Mouse (Mus musculus) kidney, embryonic 15.5 days (tissue): ENCODE measurements around the gene Chrdl2. TPM values are rescaled to one million over a fixed set of nuclear protein-coding genes. Genes with fewer than 3 reads are reported as not detected.
A peak's percentile ranks its signal among the peaks of the same experiment; 100 is the strongest.
"Not testable (repeated sequence)": the region's sequence is repeated elsewhere in the genome, so short reads cannot be mapped to it uniquely, and the experiment has no call there.

Experiments
- ATAC-seq: fragments of 200-750 bp; cut with Nextera tagmentation; replicated peaks from 2 replicates; pipeline ENCODE4 v1.8.0; 2017; ENCODE audit warnings: moderate TSS enrichment; ENCODE audit not compliant: low FRiP score
- H3K27ac ChIP-seq: fragments of 300-500 bp; sonication (generic); 2 replicates; pipeline ENCODE4 v1.5.1; 2015; ENCODE audit warnings: mild to moderate bottlenecking, inconsistent platforms
- H3K27me3 ChIP-seq: fragments of 300-500 bp; sonication (generic); 2 replicates; pipeline ENCODE4 v1.6.1; 2015; ENCODE audit warnings: inconsistent platforms
- H3K36me3 ChIP-seq: fragments of 300-500 bp; sonication (generic); 2 replicates; pipeline ENCODE4 v1.6.1; 2015; ENCODE audit warnings: inconsistent platforms
- H3K4me1 ChIP-seq: fragments of 300-500 bp; sonication (generic); 2 replicates; pipeline ENCODE4 v1.6.1; 2015; ENCODE audit warnings: inconsistent platforms
- H3K4me2 ChIP-seq: fragments of 300-500 bp; sonication (generic); 2 replicates; pipeline ENCODE4 v1.6.1; 2015; ENCODE audit warnings: moderate library complexity, mild to moderate bottlenecking, inconsistent platforms
- H3K4me3 ChIP-seq: fragments of 300-500 bp; sonication (generic); replicated peaks from 2 replicates; pipeline ENCODE4 v1.5.1; 2015; ENCODE audit warnings: mild to moderate bottlenecking, inconsistent platforms
- H3K9ac ChIP-seq: fragments of 300-500 bp; sonication (generic); 2 replicates; pipeline ENCODE4 v1.6.1; 2015; ENCODE audit warnings: mild to moderate bottlenecking, inconsistent platforms
- H3K9me3 ChIP-seq: fragments of 300-500 bp; sonication (generic); replicated peaks from 2 replicates; pipeline ENCODE4 v1.6.1; 2016; ENCODE audit warnings: inconsistent platforms
- WGBS: fragments of 180-500 bp; shearing (Covaris S2); methylation state at CpG from one replicate; pipeline ENCODE4 v1.1.7; 2015; ENCODE audit warnings: mixed read lengths; 5-methylcytosine and 5-hydroxymethylcytosine counted together
- polyA plus RNA-seq: library from polyadenylated mRNA; unstranded; fragments of >200 nt; fragmentation: Nextera tagmentation; extraction: Ambion mirVana; gene quantifications from 2 replicates; pipeline ENCODE4 v1.2.1, GENCODE M21; 2015

Gene Chrdl2
- 0.69 and 0.87 TPM in 2 replicates for polyA plus RNA-seq

DNA sequence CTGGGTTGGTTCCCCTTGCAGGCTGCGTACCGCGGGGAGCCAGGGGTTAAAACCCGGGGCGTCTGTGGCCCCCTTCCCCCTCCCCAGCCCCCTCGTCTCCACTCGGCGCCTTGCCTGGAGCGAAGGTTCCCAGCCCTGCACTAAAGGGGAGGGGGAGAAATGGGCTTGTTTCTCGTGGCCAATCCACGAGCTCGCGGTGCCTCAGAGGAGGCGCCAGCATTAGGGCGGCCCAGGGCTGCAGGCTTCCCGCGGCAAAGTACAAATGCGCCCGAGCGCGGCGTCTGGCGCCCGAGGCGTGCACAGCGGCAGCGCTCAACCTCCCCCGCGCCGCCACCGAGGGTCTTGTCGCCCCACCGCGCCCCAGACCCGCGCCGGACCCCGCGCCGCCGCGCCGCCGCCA lies at the start of gene Chrdl2:
Chrdl2 (plus strand) TSS at position 383 of the 400 bp plus-strand sequence.
- H3K9me3 ChIP-seq = no peaks in the 10 kb centered on the region
- no peak within 1 kb of the TSS for H3K27ac ChIP-seq
- peak within 1 kb of the TSS; percentile 98 for H3K4me2 ChIP-seq
- H3K4me3 ChIP-seq = peak within 1 kb of the TSS; percentile 56
- peaks cover 76% of the 10 kb centered on the region for H3K27me3 ChIP-seq
- ATAC-seq = peak; percentile 80
- under 1% methylated on average over 40 of the region's 44 CpGs for WGBS
- peak within 1 kb of the TSS; percentile 47 for H3K9ac ChIP-seq
- H3K4me1 ChIP-seq = peaks cover 26% of the 10 kb centered on the region
- no peaks in the 10 kb centered on the region for H3K36me3 ChIP-seq

DNA sequence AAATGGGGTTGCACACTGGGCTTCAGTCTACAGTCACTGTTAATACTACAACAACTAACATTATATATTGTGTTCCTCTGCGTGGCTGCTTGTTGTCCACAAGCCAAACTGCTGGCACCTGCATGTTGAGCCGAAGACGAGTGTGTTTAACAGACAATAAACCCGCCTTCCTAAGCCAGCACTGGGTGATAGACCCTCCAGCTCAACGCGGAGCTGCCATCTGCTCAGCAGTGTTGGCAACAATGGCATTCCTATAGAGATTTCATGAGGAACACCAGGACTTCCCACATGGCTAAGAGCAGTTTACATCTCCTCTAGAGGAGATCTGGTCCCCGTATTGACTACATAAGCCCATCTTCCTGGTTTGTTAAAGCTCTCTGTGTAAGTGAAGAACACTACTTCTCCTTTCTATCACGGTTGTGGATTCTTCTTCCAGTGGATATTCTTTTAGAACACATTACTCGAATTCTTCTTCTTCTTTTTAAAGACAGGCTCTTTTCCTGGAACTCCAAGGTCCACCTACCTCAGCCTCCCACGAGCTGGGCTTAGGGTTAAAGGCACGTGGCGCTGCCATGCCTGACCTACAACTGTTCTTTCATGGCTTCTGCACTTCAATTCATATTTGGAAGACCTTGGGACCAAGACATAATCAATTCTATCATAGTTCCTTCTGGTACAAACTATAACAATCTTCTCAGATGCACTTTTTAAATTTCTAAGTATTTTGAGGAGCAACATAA lies 48.6 kb upstream of the Chrdl2 start:
- no peak for ATAC-seq
- Histone ChIP-seq H3K9me3 (no peaks in the 10 kb centered on the region), H3K9ac (no peak overlapping the region), H3K4me2 (no peak overlapping the region), H3K36me3 (peaks cover 4% of the 10 kb centered on the region; the same call in 1 of the 2 replicates), H3K4me1 (peaks cover 4% of the 10 kb centered on the region), H3K27me3 (no peaks in the 10 kb centered on the region), H3K4me3 (no peak overlapping the region), H3K27ac (no peak overlapping the region)
- 71% methylated on average over 12 of the region's 12 CpGs for WGBS

DNA sequence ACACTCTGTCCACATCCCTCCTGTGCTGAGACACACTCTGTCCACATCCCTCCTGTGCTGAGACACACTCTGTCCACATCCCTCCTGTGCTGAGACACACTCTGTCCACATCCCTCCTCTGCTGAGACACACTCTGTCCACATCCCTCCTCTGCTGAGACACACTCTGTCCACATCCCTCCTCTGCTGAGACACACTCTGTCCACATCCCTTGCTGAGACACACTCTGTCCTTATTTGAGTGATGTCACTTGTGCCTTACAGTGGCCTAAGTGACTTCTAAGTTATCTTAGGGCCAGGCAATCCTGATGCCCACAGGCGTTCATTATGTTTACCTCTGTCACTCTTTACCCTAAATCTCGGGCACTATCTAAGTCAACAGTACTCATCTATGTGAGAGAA lies 45.4 kb upstream of the Chrdl2 start:
- WGBS = 73% methylated on average over 2 of the region's 2 CpGs

DNA sequence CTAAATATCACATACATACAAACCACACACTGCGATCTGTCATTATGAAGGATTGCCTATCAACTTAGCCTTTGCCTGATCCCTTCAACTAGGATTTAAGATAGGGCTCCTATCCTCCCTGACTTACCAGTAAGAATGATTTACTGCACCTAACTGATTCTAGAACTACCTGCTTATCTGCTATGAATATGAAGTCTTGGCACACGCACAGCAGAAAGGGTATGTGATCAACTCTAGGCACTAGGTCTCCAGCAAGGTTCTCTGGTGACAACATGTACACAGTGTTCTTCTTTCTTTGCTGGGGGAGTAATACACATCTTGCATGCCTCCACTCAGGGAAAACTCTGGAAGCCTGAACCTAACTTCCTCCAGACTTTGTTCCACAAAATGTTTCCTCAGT lies 44.5 kb upstream of the Chrdl2 start:
- no peak overlapping the region for H3K4me3 ChIP-seq
- no peak overlapping the region for H3K9ac ChIP-seq
- H3K27ac ChIP-seq = no peak overlapping the region
- ATAC-seq = no peak
- H3K4me2 ChIP-seq = no peak overlapping the region
- 78% methylated on average over 2 of the region's 2 CpGs for WGBS
- no peaks in the 10 kb centered on the region for H3K36me3 ChIP-seq
- H3K9me3 ChIP-seq = no peaks in the 10 kb centered on the region
- no peaks in the 10 kb centered on the region for H3K27me3 ChIP-seq
- peaks cover 36% of the 10 kb centered on the region for H3K4me1 ChIP-seq

More for the DNA sequence above, 45.4 kb upstream of the Chrdl2 start:
- H3K27ac ChIP-seq, H3K4me3 ChIP-seq, ATAC-seq, H3K9ac ChIP-seq, H3K4me2 ChIP-seq, H3K9me3 ChIP-seq, H3K27me3 ChIP-seq, H3K36me3 ChIP-seq: not testable (repeated sequence)
- H3K4me1 ChIP-seq = peaks cover 26% of the 10 kb centered on the region

DNA sequence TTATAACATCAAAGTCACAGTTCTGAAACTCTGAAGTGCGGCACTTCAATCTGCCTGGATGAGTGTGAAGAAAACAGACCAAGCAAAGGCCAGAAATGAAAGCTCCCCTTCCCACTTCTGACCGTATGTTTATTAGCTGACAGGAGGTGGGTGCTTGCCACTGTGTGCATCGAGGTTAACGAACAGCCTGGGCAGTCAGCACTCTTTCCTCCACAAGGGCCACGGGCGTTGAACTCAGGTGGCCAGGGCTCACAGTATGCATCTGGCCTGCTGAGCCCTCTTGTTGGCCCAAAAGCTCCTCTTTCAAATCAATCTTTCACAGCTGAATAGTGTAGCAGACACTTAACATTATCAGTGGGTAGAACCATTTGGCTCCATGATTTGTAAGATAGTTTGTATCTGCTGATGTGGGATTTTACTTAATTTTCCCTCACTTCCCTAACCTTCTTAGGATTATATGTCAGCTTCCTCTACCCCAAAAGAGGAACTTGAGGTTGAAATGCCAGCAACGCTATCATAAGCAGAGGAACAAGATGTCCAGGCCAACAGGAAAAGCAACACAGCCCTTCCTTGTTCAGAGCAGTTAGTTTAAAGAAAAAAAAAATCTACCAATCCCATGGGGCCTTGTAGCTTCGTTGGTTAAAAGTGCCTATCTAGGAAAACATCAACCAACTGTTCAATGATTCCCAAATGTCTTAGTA lies 43.3 kb upstream of the Chrdl2 start:
- 0 out of 2 replicates have a peak, but pooled peaks have one; percentile 15 for ATAC-seq
- H3K9me3 ChIP-seq = no peaks in the 10 kb centered on the region
- H3K4me3 ChIP-seq = no peak overlapping the region
- H3K9ac ChIP-seq = no peak overlapping the region
- no peaks in the 10 kb centered on the region for H3K27me3 ChIP-seq
- no peaks in the 10 kb centered on the region for H3K36me3 ChIP-seq
- H3K27ac ChIP-seq = peak overlapping the region; percentile 81
- H3K4me2 ChIP-seq = no peak overlapping the region
- WGBS = 57% methylated on average over 8 of the region's 8 CpGs
- H3K4me1 ChIP-seq = peaks cover 40% of the 10 kb centered on the region

DNA sequence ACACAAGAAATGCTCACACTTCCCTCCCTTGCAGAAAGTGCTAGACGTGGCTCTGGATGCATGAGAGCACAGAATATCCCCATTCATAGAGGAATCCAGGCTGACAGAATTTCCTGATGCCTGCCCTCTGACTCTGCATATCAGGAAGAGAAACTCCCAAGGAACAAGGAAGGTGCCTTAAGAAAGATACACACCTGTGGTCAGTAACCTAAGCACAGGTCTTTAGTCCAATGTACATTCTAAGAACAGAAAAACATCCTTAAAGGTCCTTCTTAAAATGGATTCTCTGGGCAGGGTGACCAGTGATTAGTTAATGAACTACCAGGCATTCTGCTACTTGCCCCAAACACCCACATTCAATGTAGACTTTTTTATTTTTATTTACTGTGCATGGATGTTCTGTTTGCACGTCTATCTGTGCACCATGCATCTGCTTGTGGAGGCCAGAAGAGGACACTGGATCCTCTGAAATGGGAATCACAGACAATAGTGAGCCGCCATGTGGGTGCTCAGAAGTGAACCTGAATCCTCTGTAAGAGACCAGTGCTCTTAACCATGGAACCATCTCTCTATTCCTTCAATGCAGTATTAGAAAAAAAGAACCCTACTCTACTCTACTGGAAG lies 42.6 kb upstream of the Chrdl2 start:
- WGBS = 71% methylated on average over 3 of the region's 3 CpGs
- Histone ChIP-seq H3K4me2 (no peak overlapping the region), H3K36me3 (no peaks in the 10 kb centered on the region), H3K9ac (no peak overlapping the region), H3K4me1 (peaks cover 42% of the 10 kb centered on the region), H3K4me3 (no peak overlapping the region), H3K9me3 (no peaks in the 10 kb centered on the region), H3K27me3 (no peaks in the 10 kb centered on the region), H3K27ac (peak overlapping the region; percentile 81)
- 0 out of 2 replicates have a peak, but pooled peaks have one; percentile 9 for ATAC-seq

DNA sequence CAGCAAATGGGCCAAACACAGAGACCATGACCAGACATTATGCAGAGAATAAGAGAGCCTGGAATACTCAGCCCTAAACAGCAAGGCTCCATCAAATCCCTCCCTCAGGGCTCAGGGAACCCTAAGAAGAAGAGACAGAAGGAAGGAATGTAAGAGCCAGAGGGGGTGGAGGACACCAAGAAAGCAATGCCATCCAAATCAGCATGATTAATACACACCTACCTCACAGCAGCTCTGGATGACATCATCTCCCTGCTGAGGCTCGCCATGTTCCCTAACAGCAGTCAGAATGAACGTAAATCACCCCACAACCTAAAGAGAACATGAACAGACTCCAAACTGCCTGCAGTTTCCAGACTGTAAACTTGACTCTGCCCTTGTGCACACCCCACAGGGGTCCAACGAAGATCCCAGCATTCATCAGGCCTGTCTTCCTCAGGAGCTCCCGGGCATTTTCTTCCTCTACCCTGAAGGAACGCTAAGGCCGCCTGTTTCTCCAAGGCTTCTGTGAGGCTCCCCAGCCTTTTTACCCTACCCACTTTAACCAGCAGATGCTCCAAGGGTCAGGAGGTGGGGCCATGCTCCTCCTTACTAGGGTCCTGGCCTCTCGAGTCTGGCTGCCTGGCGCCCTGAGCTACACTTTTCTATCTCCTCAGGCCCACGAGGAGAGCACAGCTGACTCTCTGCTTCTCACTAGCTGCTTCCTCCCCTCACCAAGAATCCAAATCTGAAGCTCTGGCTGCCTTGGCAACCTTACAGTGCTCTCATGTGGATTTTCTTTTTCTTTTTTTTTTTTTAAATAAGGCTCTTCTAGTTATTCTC lies 40.7 kb upstream of the Chrdl2 start:
- Histone ChIP-seq H3K36me3 (no peaks in the 10 kb centered on the region), H3K27me3 (no peaks in the 10 kb centered on the region), H3K4me1 (peaks cover 54% of the 10 kb centered on the region), H3K9me3 (no peaks in the 10 kb centered on the region), H3K9ac (no peak overlapping the region), H3K4me2 (peak overlapping the region; percentile 9), H3K4me3 (no peak overlapping the region), H3K27ac (peak overlapping the region; percentile 71)
- peak; percentile 34; the same call in 1 of the 2 replicates for ATAC-seq
- WGBS = 17% methylated on average over 9 of the region's 9 CpGs

DNA sequence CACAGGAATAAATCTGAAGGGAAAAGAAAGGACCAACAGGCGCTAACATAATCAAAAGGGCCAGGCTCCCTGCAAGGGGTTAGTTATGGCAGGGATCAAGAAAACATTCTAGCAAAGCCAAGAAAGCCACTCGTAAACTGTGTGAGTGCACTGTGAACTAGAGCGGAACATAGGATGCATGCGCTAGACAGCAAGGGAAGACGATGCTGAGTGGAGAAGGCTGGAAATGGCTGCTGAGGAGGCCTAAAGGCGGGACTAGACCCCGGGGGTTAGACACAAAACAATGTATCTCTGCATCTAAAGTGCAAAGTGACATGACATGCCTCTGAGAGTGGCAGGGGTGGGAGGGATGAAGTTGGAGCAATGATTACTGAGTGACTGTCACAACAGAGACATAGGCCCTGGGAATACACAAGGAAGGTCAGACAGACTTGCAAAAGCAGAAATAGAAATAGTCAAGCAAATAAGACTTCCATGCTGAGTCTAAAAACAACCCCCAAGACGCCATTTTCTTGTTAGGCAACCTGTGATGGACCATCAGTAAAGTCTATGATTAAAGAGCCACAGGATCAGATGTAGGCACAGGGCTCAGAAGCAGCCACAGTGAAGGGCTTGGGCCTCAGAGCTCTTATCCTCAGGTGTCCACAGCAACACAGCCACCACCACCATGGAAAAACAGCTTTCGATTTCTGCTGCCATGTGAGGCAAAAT lies 39.8 kb upstream of the Chrdl2 start:
- ATAC-seq = no peak
- no peaks in the 10 kb centered on the region for H3K9me3 ChIP-seq
- WGBS = 44% methylated on average over 9 of the region's 9 CpGs
- H3K4me2 ChIP-seq = no peak overlapping the region
- no peaks in the 10 kb centered on the region for H3K36me3 ChIP-seq
- H3K27ac ChIP-seq = peak overlapping the region; percentile 28
- H3K4me1 ChIP-seq = peaks cover 55% of the 10 kb centered on the region
- no peak overlapping the region for H3K9ac ChIP-seq
- H3K4me3 ChIP-seq = no peak overlapping the region
- no peaks in the 10 kb centered on the region for H3K27me3 ChIP-seq

DNA sequence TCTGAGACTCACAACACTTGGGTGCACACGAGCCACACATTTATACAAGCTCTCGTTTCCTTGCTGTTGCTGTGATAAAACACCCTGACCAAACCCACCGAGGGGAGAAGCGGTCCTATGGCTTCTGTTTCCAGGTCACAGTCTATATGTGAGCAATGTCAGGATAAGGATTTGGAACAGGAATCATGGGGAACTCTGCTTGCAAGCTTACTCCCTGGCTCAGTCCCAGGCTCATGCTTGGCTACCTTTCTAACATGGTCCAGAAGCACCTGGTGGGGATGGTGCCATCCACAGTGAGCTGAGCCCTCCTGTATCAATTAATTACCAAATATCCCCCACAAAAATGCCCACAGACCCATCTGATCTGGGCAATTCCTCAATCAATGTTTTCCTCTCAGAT lies 36.8 kb upstream of the Chrdl2 start:
- no peak for ATAC-seq
- Histone ChIP-seq H3K4me3 (no peak overlapping the region), H3K9me3 (no peaks in the 10 kb centered on the region), H3K36me3 (no peaks in the 10 kb centered on the region), H3K4me2 (no peak overlapping the region), H3K27me3 (no peaks in the 10 kb centered on the region), H3K27ac (0 out of 2 replicates have a peak overlapping the region, but pooled peaks have one; percentile 5), H3K9ac (no peak overlapping the region), H3K4me1 (peaks cover 64% of the 10 kb centered on the region)
- WGBS = 64% methylated on average over 4 of the region's 4 CpGs

DNA sequence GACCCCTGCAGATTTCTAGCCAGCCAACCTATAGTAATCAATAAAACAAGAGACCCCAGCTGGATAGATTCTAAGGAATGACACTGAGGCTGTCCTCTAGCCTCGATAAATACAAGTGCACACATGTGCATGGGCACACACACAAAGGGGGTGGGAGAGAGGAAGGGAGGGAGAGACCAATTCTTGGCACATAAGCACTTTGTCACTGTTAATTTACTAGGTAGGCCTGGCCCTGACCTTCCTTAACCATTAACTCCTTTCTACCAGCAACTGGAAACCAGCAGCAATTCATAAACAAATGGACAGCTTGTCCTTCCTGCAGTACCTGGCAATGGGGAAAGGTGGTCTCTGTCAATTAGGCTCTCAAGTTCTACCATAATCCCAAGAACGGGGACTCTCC lies 34.0 kb upstream of the Chrdl2 start:
- no peak overlapping the region for H3K27ac ChIP-seq
- H3K9me3 ChIP-seq = no peaks in the 10 kb centered on the region
- no peak overlapping the region for H3K4me2 ChIP-seq
- H3K9ac ChIP-seq = no peak overlapping the region
- ATAC-seq = peak; percentile 52; the same call in 1 of the 2 replicates
- H3K27me3 ChIP-seq = no peaks in the 10 kb centered on the region
- WGBS = 49% methylated on average over 2 of the region's 2 CpGs
- peaks cover 52% of the 10 kb centered on the region for H3K4me1 ChIP-seq
- no peaks in the 10 kb centered on the region for H3K36me3 ChIP-seq
- H3K4me3 ChIP-seq = no peak overlapping the region

DNA sequence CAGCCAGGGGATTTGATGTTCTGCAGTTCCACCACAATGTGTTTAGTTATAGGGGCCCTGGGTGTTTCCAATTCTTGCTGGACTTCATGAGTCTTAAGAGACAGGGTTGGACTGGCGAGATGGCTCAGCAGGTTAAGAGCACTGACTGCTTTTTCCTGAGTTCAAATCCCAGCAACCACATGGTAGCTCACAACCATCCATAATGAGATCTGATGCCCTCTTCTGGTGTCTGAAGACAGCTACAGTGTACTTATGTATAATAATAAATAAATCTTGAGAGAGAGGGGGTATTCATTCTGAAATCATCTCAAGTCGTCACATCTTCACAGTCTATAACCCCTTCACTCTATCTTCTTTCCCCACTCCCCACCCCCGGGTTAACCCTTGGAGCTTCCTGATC lies 33.1 kb upstream of the Chrdl2 start:
- H3K4me3 ChIP-seq, H3K9ac ChIP-seq, H3K9me3 ChIP-seq, ATAC-seq, H3K36me3 ChIP-seq, H3K4me2 ChIP-seq, H3K27me3 ChIP-seq, H3K27ac ChIP-seq: not testable (repeated sequence)
- H3K4me1 ChIP-seq = peaks cover 55% of the 10 kb centered on the region
- 77% methylated on average over 3 of the region's 3 CpGs for WGBS
